Mouse (Mus musculus): ENCODE data around the gene Col1a2. TPM values are rescaled to one million over a fixed set of nuclear protein-coding genes. Genes with fewer than 3 reads are reported as not detected.

The Col1a2 gene
- polyA plus RNA-seq (2014; fragmentation: Illumina TruSeq; extraction: RNeasy Lipid Tissue Mini Kit (QIAGEN cat#74804); ENCODE audit: low read depth, low replicate concordance): 18.1 TPM

DNA sequence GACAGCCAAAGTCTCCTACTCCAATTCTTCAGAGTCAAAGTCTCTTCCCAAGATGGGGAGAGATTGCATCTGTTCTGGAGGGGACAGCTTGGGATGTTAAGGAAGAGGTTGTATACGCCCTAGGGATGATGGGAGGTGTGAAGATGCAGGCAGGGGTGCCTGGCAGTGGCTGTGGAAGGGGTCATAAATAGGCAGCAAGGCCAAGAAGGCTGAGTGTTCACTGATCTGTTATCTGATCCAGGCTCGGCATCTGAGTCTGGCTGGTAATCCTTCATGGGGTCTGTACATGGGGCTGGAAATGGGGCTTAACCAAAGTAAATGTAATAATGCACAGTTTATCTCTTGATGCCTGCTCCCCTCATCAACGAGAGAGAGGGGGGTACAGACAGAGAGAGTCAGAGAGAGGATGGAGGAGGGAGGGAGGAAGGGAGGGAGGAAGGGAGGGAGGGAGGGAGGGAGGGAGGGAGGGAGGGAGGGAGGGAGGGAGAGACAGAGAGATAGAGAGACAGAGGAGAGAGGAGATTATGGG lies at the start of gene Col1a2:
Gene Col1a2, plus strand, starts transcription at position 212 of the 529 bp plus-strand sequence.

Other genes starting within 250 kb of the Col1a2 start
- 76.0 TPM for gene Casd1, start 96.0 kb downstream of the Col1a2 start, polyA plus RNA-seq (2014; fragmentation: Illumina TruSeq; extraction: RNeasy Lipid Tissue Mini Kit (QIAGEN cat#74804); ENCODE audit: low read depth, low replicate concordance)
- 20.4 TPM for gene Sgce, start 242.4 kb downstream of the Col1a2 start, polyA plus RNA-seq (2014; fragmentation: Illumina TruSeq; extraction: RNeasy Lipid Tissue Mini Kit (QIAGEN cat#74804); ENCODE audit: low read depth, low replicate concordance)
- gene Peg10, start 242.5 kb downstream of the Col1a2 start, polyA plus RNA-seq (2014; fragmentation: Illumina TruSeq; extraction: RNeasy Lipid Tissue Mini Kit (QIAGEN cat#74804); ENCODE audit: low read depth, low replicate concordance): 1.2 TPM